Mouse (Mus musculus) lung, postnatal 0 days (tissue): ENCODE results near the gene Klhdc7a.

Source experiments
- CTCF ChIP-seq: IDR thresholded peaks from 2 replicates; pipeline ENCODE4 v1.5.1; 2016; ENCODE audit warnings: antibody characterized with exemption, mild to moderate bottlenecking
- EP300 ChIP-seq: IDR thresholded peaks from 2 replicates; pipeline ENCODE4 v1.6.1; 2016; ENCODE audit warnings: antibody characterized with exemption, mild to moderate bottlenecking, control low read depth

DNA sequence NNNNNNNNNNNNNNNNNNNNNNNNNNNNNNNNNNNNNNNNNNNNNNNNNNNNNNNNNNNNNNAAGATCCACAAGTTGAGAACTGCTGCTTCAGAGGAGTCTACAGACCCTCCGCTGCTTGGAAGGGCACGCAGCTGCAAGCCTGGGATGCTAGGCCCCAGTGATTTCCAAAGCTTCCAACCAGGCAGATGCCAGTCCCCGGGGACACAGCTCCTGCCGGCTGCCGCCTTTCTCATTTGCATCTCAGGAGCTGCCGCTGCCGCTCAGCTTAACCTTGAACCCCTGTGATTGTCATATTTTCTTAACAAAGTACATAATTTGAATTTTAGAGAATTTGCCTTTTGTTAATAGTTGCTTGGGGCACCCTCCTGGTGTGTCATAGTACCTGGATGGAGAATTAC, 19.1 kb upstream of the Klhdc7a start:
- TF ChIP-seq EP300 = no peak
- no peak for TF ChIP-seq CTCF
